Mouse (Mus musculus): ENCODE results near the gene Arhgef1.

Arhgef1 gene

GRCm38 (mm10) chr7:24902630-24903443 is at the start of gene Arhgef1:
TSS of gene Arhgef1 (plus strand) at chr7:24902912.
- peak; percentile 49 for DNase-seq

- DNase-seq: no peak
These were observed 49.5 kb upstream of the Arhgef1 start for GRCm38 (mm10) chr7:24853233-24853563.

- no peak for DNase-seq
These were observed 49.0 kb upstream of the Arhgef1 start for GRCm38 (mm10) chr7:24853695-24854094.

- DNase-seq: no peak
These were observed 46.1 kb upstream of the Arhgef1 start for GRCm38 (mm10) chr7:24856460-24857120.

GRCm38 (mm10) chr7:24859234-24859633 is 43.5 kb upstream of the Arhgef1 start:
- DNase-seq: no peak

- no peak for DNase-seq
These were observed 40.8 kb upstream of the Arhgef1 start, which contains the start of gene Gm9844 for GRCm38 (mm10) chr7:24861913-24862312. TSS of gene Gm9844 (plus strand) at chr7:24862213.

- DNase-seq: no peak
These were observed 39.9 kb upstream of the Arhgef1 start for GRCm38 (mm10) chr7:24862853-24863252.

- no peak for DNase-seq
These were observed 38.6 kb upstream of the Arhgef1 start for GRCm38 (mm10) chr7:24864156-24864555.

GRCm38 (mm10) chr7:24869080-24869479 is 33.6 kb upstream of the Arhgef1 start:
- DNase-seq: no peak

- DNase-seq: no peak
These were observed 33.1 kb upstream of the Arhgef1 start, which contains the start of the genes Lypd4 and Dmrtc2 for GRCm38 (mm10) chr7:24869532-24870165. TSS of gene Lypd4 (minus strand) at chr7:24869941. TSS of gene Dmrtc2 (plus strand) at chr7:24870057.

GRCm38 (mm10) chr7:24877588-24877987 is 25.1 kb upstream of the Arhgef1 start:
- DNase-seq: no peak

GRCm38 (mm10) chr7:24879620-24880019 is 23.1 kb upstream of the Arhgef1 start:
- no peak for DNase-seq

GRCm38 (mm10) chr7:24882416-24883199 is 20.1 kb upstream of the Arhgef1 start:
- no peak for DNase-seq

GRCm38 (mm10) chr7:24883896-24884692 is 18.6 kb upstream of the Arhgef1 start, which contains the start of gene Rps19:
TSS of gene Rps19 (plus strand) at chr7:24884371.
- peak; percentile 98 for DNase-seq

GRCm38 (mm10) chr7:24884693-24885291 is 17.9 kb upstream of the Arhgef1 start:
- DNase-seq: no peak

- DNase-seq: no peak
These were observed 17.0 kb upstream of the Arhgef1 start for GRCm38 (mm10) chr7:24885468-24886307.

- no peak for DNase-seq
These were observed 16.4 kb upstream of the Arhgef1 start for GRCm38 (mm10) chr7:24886308-24886633.

GRCm38 (mm10) chr7:24887096-24887495 is 15.6 kb upstream of the Arhgef1 start:
- no peak for DNase-seq

- DNase-seq: no peak
These were observed 13.1 kb upstream of the Arhgef1 start for GRCm38 (mm10) chr7:24889431-24890220.
